Mouse (Mus musculus) heart, embryonic 15.5 days (tissue): ENCODE results near the gene Nabp2. TPM values are rescaled to one million over a fixed set of nuclear protein-coding genes. Genes with fewer than 3 reads are reported as not detected.

Source experiments
- ATAC-seq: fragments of 200-750 bp; cut with Nextera tagmentation; replicated peaks from 2 replicates; pipeline ENCODE4 v1.8.0; 2017; ENCODE audit warnings: low read depth, moderate TSS enrichment; ENCODE audit not compliant: insufficient number of reproducible peaks, insufficient read depth, low FRiP score
- H3K27ac ChIP-seq: fragments of 300-500 bp; sonication (generic); 2 replicates; pipeline ENCODE4 v1.5.1; 2015; ENCODE audit warnings: mild to moderate bottlenecking, inconsistent platforms
- H3K27me3 ChIP-seq: fragments of 300-500 bp; sonication (generic); 2 replicates; pipeline ENCODE4 v1.6.1; 2015; ENCODE audit warnings: inconsistent platforms
- H3K36me3 ChIP-seq: fragments of 300-500 bp; sonication (generic); 2 replicates; pipeline ENCODE4 v1.6.1; 2015; ENCODE audit warnings: mild to moderate bottlenecking, inconsistent platforms
- H3K4me1 ChIP-seq: fragments of 300-500 bp; sonication (generic); replicated peaks from 2 replicates; pipeline ENCODE4 v1.6.1; 2015; ENCODE audit warnings: inconsistent platforms
- H3K4me2 ChIP-seq: fragments of 300-500 bp; sonication (generic); 2 replicates; pipeline ENCODE4 v1.6.1; 2015; ENCODE audit warnings: inconsistent platforms, mild to moderate bottlenecking, moderate library complexity
- H3K4me3 ChIP-seq: fragments of 300-500 bp; sonication (generic); 2 replicates; pipeline ENCODE4 v1.5.1; 2015; ENCODE audit warnings: mild to moderate bottlenecking, inconsistent platforms
- H3K9ac ChIP-seq: fragments of 300-500 bp; sonication (generic); 2 replicates; pipeline ENCODE4 v1.6.1; 2015; ENCODE audit warnings: mild to moderate bottlenecking, inconsistent platforms
- H3K9me3 ChIP-seq: fragments of 300-500 bp; sonication (generic); replicated peaks from 2 replicates; pipeline ENCODE4 v1.6.1; 2016; ENCODE audit warnings: inconsistent platforms
- WGBS: fragments of 180-500 bp; shearing (Covaris S2); methylation state at CpG from one replicate; pipeline ENCODE4 v1.1.7; 2015; ENCODE audit warnings: mixed read lengths; 5-methylcytosine and 5-hydroxymethylcytosine counted together
- polyA plus RNA-seq: library from polyadenylated mRNA; unstranded; fragments of >200 nt; fragmentation: Nextera tagmentation; extraction: Ambion mirVana; gene quantifications from 2 replicates; pipeline ENCODE4 v1.2.1, GENCODE M21; 2015

Nabp2 gene
- polyA plus RNA-seq, 1 experiment from 2014 or later: 52.6 TPM

DNA sequence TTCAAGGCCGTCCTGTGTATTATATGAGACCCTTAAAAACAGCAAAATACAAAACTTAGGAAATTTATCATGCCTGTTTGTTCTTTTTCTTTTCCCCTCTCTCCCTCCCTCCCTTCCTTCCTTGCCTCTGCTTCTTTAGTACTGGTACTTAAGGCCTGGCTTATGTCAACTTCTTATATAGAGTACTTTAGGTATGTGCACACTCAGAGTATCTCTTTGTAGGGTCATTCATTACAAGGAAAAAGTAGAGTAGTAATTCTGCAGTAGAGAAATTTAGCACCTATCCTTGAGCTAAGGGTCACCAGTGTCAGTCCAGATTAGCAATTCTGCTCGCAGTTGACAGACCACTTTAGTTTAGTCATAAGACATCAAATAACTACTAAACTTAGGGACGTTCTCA, 14.0 kb upstream of the Nabp2 start:
- no peak for ATAC-seq
- Histone ChIP-seq H3K4me2 (no peak overlapping the region), H3K9me3 (no peaks in the 10 kb centered on the region), H3K36me3 (peaks cover 41% of the 10 kb centered on the region), H3K27me3 (no peaks in the 10 kb centered on the region), H3K9ac (no peak overlapping the region), H3K4me3 (no peak overlapping the region), H3K27ac (no peak overlapping the region), H3K4me1 (no peaks in the 10 kb centered on the region)
- WGBS: 75% methylated on average over 3 of the region's 3 CpGs

DNA sequence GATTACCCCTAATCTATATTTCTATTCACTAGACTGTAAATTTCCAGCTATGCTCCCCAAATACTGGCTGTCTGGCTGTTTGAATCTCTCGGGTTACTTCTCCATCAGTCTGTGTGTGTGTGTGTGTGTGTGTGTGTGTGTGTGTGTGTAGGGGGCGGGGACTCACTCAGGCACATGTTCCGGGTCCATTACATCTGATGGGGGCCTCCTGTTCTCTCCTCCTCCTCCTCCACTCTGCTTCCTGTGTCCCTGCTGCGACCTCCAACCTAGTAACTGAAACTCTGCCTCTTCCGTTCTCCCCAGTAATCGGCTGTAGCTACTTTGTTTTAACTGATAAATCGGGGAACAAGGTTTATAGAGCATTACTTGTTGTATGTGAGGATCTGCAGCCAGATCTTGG, 13.3 kb upstream of the Nabp2 start:
- WGBS: 29% methylated on average over 7 of the region's 7 CpGs
- H3K4me1 ChIP-seq: no peaks in the 10 kb centered on the region
- H3K9me3 ChIP-seq: no peaks in the 10 kb centered on the region
- H3K4me3 ChIP-seq: no peak overlapping the region
- H3K36me3 ChIP-seq: peaks cover 40% of the 10 kb centered on the region
- no peak overlapping the region for H3K9ac ChIP-seq
- H3K4me2 ChIP-seq: no peak overlapping the region
- H3K27ac ChIP-seq: no peak overlapping the region
- H3K27me3 ChIP-seq: no peaks in the 10 kb centered on the region
- ATAC-seq: no peak

GRCm38 (mm10) chr10:128422426-128422825, 11.1 kb upstream of the Nabp2 start:
- Histone ChIP-seq H3K4me1 (no peaks in the 10 kb centered on the region), H3K9ac (no peak overlapping the region), H3K27me3 (no peaks in the 10 kb centered on the region), H3K4me3 (no peak overlapping the region), H3K27ac (no peak overlapping the region), H3K4me2 (no peak overlapping the region), H3K36me3 (peaks cover 49% of the 10 kb centered on the region), H3K9me3 (no peaks in the 10 kb centered on the region)
- ATAC-seq: no peak
- WGBS: 51% methylated on average over 5 of the region's 5 CpGs

DNA sequence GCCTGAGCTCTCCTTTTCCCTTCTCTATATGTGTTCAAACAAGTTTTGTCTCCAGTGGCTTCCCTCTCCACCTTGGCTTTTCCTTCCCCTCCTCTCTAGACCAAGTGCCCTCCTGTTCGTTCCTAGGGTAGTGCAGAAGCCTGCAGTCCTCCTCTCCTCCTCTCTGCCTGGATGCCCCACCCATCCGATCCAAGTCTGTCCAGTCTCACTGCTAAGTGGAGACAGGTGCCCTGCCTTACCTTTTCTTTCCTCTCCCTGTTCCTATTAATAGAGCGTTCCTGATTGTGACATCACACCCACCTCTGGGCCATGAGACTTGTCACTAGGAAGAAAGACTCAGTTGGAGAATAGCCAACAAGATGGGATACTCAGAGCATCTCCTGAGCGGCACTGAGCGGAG, 3.6 kb upstream of the Nabp2 start:
- WGBS: 65% methylated on average over 5 of the region's 5 CpGs
- Histone ChIP-seq H3K27ac (no peak overlapping the region), H3K4me2 (no peak overlapping the region), H3K9me3 (no peaks in the 10 kb centered on the region), H3K36me3 (peaks cover 47% of the 10 kb centered on the region), H3K27me3 (no peaks in the 10 kb centered on the region), H3K4me1 (peaks cover 35% of the 10 kb centered on the region), H3K4me3 (no peak overlapping the region), H3K9ac (no peak overlapping the region)
- ATAC-seq: no peak

GRCm38 (mm10) chr10:128413076-128413475, 1.8 kb upstream of the Nabp2 start:
- H3K36me3 ChIP-seq: peaks cover 32% of the 10 kb centered on the region
- no peaks in the 10 kb centered on the region for H3K27me3 ChIP-seq
- ATAC-seq: no peak
- peak overlapping the region; percentile 93; the same call in 1 of the 2 replicates for H3K4me2 ChIP-seq
- peak overlapping the region; percentile 87 for H3K4me3 ChIP-seq
- 63% methylated on average over 1 of the region's 1 CpGs for WGBS
- H3K27ac ChIP-seq: peak overlapping the region; percentile 97; the same call in 1 of the 2 replicates
- peaks cover 40% of the 10 kb centered on the region for H3K4me1 ChIP-seq
- H3K9me3 ChIP-seq: no peaks in the 10 kb centered on the region
- no peak overlapping the region for H3K9ac ChIP-seq

GRCm38 (mm10) chr10:128412558-128412957, 1.3 kb upstream of the Nabp2 start:
- WGBS: 17% methylated on average over 1 of the region's 1 CpGs
- Histone ChIP-seq H3K27ac (peak overlapping the region; percentile 97), H3K4me2 (peak overlapping the region; percentile 93), H3K9ac (peak overlapping the region; percentile 84), H3K9me3 (no peaks in the 10 kb centered on the region), H3K4me3 (peak overlapping the region; percentile 87), H3K36me3 (peaks cover 29% of the 10 kb centered on the region), H3K4me1 (peaks cover 40% of the 10 kb centered on the region), H3K27me3 (no peaks in the 10 kb centered on the region)
- no peak for ATAC-seq

DNA sequence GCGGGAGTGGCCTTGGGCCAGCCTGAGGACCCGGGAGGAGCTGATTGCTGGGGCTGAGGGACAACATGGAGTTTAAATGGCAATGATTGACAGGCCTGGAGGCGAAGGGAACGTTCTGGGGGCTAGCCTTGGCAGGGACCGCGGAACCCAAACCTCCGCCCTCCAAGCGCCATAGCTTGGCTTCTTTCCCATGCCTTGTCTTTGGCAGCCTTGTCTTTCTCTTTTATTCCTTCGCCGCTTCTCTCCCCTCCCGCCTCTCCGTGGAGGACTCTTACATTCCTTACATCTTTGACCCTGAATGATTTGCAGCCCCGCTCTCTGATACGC, 726 bp upstream of the Nabp2 start:
- Histone ChIP-seq H3K27me3 (no peaks in the 10 kb centered on the region), H3K27ac (peak overlapping the region; percentile 97), H3K4me2 (peak overlapping the region; percentile 93), H3K36me3 (peaks cover 27% of the 10 kb centered on the region), H3K4me1 (peaks cover 40% of the 10 kb centered on the region), H3K9ac (peak overlapping the region; percentile 84), H3K4me3 (peak overlapping the region; percentile 87), H3K9me3 (no peaks in the 10 kb centered on the region)
- ATAC-seq: no peak
- 0% methylated on average over 14 of the region's 14 CpGs for WGBS

DNA sequence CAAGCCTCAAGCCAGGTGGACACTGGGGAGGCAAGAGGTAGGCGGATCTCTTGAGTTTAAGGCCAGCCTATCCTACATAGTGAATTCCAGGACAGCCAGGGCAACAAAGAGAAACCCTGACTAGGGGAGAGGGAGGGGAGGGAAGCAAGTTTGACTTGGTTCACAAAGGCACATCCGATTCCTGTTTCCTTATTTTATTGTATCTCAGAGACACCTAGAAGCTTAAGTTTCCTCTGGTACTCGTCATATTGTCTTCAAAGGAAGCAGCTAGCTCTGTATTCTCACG, 789 bp downstream of the Nabp2 start:
- H3K27ac ChIP-seq: peak overlapping the region; percentile 97
- peak overlapping the region; percentile 93 for H3K4me2 ChIP-seq
- H3K4me3 ChIP-seq: peak overlapping the region; percentile 87
- peaks cover 15% of the 10 kb centered on the region; the same call in 1 of the 2 replicates for H3K36me3 ChIP-seq
- no peaks in the 10 kb centered on the region for H3K9me3 ChIP-seq
- peak overlapping the region; percentile 84 for H3K9ac ChIP-seq
- H3K27me3 ChIP-seq: no peaks in the 10 kb centered on the region
- H3K4me1 ChIP-seq: peaks cover 40% of the 10 kb centered on the region
- 24% methylated on average over 4 of the region's 4 CpGs for WGBS
- no peak for ATAC-seq

DNA sequence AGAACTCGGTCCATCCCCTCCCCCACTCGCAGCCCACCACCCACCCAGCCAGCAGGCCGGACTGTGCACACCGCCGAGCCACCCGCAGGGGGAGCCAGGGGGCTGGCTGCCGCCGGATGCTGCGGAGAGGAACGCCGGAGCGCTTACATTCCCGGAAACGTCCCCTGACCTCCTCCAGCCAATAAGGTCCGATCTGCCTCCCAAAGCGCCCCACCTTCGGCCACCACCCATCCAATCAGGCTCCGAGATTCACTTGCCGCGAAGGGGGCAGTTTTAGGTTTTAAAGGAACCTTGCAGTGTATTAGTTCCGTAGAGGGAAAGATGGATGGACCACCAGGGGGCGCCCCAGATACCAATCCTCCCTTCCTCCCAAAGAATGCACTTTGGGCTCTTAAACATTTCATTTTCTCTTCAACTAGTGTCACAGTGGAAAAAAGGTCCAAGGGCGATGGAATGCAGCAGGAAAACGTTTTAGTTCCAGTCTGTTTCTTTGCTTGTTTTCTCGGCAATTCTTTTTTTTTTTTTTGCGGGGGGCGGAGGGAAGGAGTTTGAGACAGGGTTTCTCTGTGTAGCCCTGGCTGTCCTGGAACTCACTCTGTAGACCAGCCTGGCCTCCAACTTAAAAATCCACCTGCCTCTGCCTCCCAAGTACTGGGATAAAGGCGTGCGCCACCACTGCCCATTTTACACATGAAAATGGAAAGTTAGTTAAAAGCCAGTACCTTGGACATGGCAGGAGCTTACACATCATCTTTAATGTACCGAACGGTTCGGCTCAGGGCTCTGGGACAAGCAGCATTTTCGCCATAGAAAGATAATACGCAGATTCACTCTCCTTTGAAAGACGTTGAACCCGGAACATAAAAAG, 1.4 kb downstream of the Nabp2 start:
- Histone ChIP-seq H3K9ac (peak overlapping the region; percentile 84), H3K27ac (peak overlapping the region; percentile 97), H3K27me3 (no peaks in the 10 kb centered on the region), H3K9me3 (no peaks in the 10 kb centered on the region), H3K4me1 (peaks cover 38% of the 10 kb centered on the region), H3K4me3 (peak overlapping the region; percentile 87), H3K4me2 (peak overlapping the region; percentile 93), H3K36me3 (peaks cover 12% of the 10 kb centered on the region; the same call in 1 of the 2 replicates)
- WGBS: 6% methylated on average over 36 of the region's 36 CpGs
- peak; percentile 94 for ATAC-seq

- peak overlapping the region; percentile 76 for H3K9ac ChIP-seq
- no peaks in the 10 kb centered on the region for H3K27me3 ChIP-seq
- no peak for ATAC-seq
- 0 out of 2 replicates have a peak, but pooled peaks cover 5% of the 10 kb centered on the region for H3K36me3 ChIP-seq
- WGBS: 13% methylated on average over 35 of the region's 35 CpGs
- peaks cover 34% of the 10 kb centered on the region for H3K4me1 ChIP-seq
- H3K9me3 ChIP-seq: no peaks in the 10 kb centered on the region
- H3K4me2 ChIP-seq: peak overlapping the region; percentile 93
- peak overlapping the region; percentile 58 for H3K27ac ChIP-seq
- peak overlapping the region; percentile 87 for H3K4me3 ChIP-seq
These were observed 2.4 kb downstream of the Nabp2 start for GRCm38 (mm10) chr10:128408591-128409535.

DNA sequence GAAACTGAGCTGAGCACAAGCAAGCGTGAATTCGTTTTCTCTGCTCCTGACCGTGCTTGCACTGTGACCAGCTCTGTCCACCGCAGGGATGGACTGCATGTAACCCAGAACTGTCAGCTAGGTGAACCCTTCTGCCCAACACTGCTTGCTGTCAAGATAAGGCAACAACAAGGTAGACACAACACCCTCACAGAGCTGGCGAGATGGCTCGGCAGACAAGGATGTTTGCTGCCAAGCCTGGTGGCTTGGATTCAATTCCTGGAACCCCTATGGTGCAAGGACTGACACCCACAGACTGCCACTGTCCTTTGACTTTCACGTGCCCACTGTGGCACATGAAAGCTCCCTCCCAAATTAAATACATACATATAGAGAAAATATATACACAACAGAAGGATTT, 7.4 kb downstream of the Nabp2 start:
- no peaks in the 10 kb centered on the region for H3K9me3 ChIP-seq
- H3K4me3 ChIP-seq: no peak overlapping the region
- no peak overlapping the region for H3K4me2 ChIP-seq
- 84% methylated on average over 7 of the region's 7 CpGs for WGBS
- no peak overlapping the region for H3K27ac ChIP-seq
- no peak overlapping the region for H3K9ac ChIP-seq
- H3K4me1 ChIP-seq: peaks cover 5% of the 10 kb centered on the region
- ATAC-seq: no peak
- H3K36me3 ChIP-seq: 0 out of 2 replicates have a peak, but pooled peaks cover 5% of the 10 kb centered on the region
- no peaks in the 10 kb centered on the region for H3K27me3 ChIP-seq
